ENCODE assay signal across 14 mouse cellular contexts in the genomic region with DNA sequence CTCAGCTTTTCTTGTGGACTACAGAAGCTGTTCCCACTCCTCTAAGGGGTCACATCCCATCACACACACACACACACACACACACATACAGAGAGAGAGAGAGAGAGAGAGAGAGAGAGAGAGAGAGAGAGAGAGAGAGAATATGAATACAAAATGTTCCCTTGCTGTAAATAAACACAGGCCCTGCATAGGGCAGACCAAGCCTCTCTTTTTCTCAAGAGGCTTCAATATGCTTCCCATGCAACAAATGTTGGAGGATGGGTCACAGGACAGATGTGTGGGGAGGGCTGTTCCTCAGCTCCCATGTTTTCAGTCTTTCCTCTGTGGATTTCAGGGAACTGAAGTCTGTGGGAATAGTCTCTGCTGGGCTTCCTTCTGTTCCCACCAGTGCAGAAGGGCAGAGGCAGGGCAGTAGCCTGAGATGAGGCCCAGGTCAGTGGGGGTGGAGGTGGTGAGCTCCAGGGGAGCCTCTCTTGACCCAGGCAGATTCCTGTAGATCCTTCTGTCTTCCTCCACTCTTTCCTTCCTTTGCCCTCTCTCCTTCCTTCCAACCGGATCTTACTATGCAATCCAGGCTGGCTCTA.
A peak's percentile ranks its signal among the peaks of the same experiment; 100 is the strongest.
DNase-seq lines count a peak whose midpoint lies in the region; ATAC-seq and TF ChIP-seq lines count a peak whose summit lies in the region.
"Had no signal": no experiment of that assay in that cellular context is flagged by ENCODE, and none has a peak within 500 bp of the region (broad histone marks: within the 10 kb centered on the region; RNA-seq: fewer than 3 reads in every experiment).

No protein-coding gene starts in this region.

- no peaks in the 10 kb centered on the region for H3K9me3 ChIP-seq in intestine, embryonic 15.5 days
- H3K9me3 ChIP-seq in intestine, postnatal 0 days (ENCODE audit: control insufficient read depth), result no peaks in the 10 kb centered on the region
- no peaks in the 10 kb centered on the region for H3K9me3 ChIP-seq in liver, postnatal 0 days (ENCODE audit: low read length)
- no peaks in the 10 kb centered on the region for H3K9me3 ChIP-seq in heart, embryonic 15.5 days (replicated peaks)
- no peaks in the 10 kb centered on the region for H3K9me3 ChIP-seq in stomach, postnatal 0 days (ENCODE audit: control insufficient read depth, low read length)
- H3K9me3 ChIP-seq: limb, embryonic 10.5 days; megakaryocyte, embryonic 14.5 days; neural tube, embryonic 13.5 days had no signal

- no peaks in the 10 kb centered on the region for H3K27me3 ChIP-seq in intestine, embryonic 15.5 days (replicated peaks)
- H3K27me3 ChIP-seq in intestine, postnatal 0 days (replicated peaks; ENCODE audit: control insufficient read depth, insufficient read depth, low read length), result no peaks in the 10 kb centered on the region
- H3K27me3 ChIP-seq in liver, postnatal 0 days (ENCODE audit: insufficient read depth, low read length), result no peaks in the 10 kb centered on the region
- H3K27me3 ChIP-seq in heart, embryonic 15.5 days, result no peaks in the 10 kb centered on the region
- no peaks in the 10 kb centered on the region for H3K27me3 ChIP-seq in stomach, postnatal 0 days (ENCODE audit: control insufficient read depth, insufficient read depth, low read length)
- H3K27me3 ChIP-seq: neural tube, embryonic 13.5 days had no signal

- no peak for TF ChIP-seq CTCF in intestine, postnatal 0 days (IDR thresholded peaks at IDR 0.05; ENCODE audit: low read depth)
- no peak for TF ChIP-seq CTCF in liver, postnatal 0 days (IDR thresholded peaks at IDR 0.05; ENCODE audit: low read depth)
- TF ChIP-seq CTCF in stomach, postnatal 0 days (IDR thresholded peaks at IDR 0.05; ENCODE audit: low read depth), result no peak

- no peak for DNase-seq in liver, postnatal 0 days
- DNase-seq in liver, result no peak
- no peak for DNase-seq in stomach, postnatal 0 days (ENCODE audit: low spot score)
- DNase-seq in lung, postnatal 10 days, result no peak
- DNase-seq: cerebellum, adult 18-20 months; thymus, adult 2 months had no signal

- H3K36me3 ChIP-seq in intestine, embryonic 15.5 days, result no peaks in the 10 kb centered on the region
- no peaks in the 10 kb centered on the region for H3K36me3 ChIP-seq in intestine, postnatal 0 days (ENCODE audit: control insufficient read depth, insufficient read depth)
- H3K36me3 ChIP-seq in liver, postnatal 0 days (replicated peaks; ENCODE audit: insufficient read depth, low read length), result 0 out of 2 replicates have a peak, but pooled peaks cover 2% of the 10 kb centered on the region
- no peaks in the 10 kb centered on the region for H3K36me3 ChIP-seq in heart, embryonic 15.5 days
- H3K36me3 ChIP-seq in stomach, postnatal 0 days (ENCODE audit: control insufficient read depth, insufficient read depth, low read length), result no peaks in the 10 kb centered on the region
- H3K36me3 ChIP-seq: limb, embryonic 10.5 days had no signal

- H3K9ac ChIP-seq in intestine, embryonic 15.5 days, result no peak overlapping the region
- H3K9ac ChIP-seq in intestine, postnatal 0 days (ENCODE audit: low read depth, low read length), result no peak overlapping the region
- H3K9ac ChIP-seq in liver, postnatal 0 days (replicated peaks), result no peak overlapping the region
- H3K9ac ChIP-seq in heart, embryonic 15.5 days, result no peak overlapping the region
- no peak overlapping the region for H3K9ac ChIP-seq in stomach, postnatal 0 days (ENCODE audit: low read length)
- H3K9ac ChIP-seq: neural tube, embryonic 13.5 days had no signal

- H3K4me3 ChIP-seq in intestine, embryonic 15.5 days (replicated peaks), result no peak overlapping the region
- H3K4me3 ChIP-seq in intestine, postnatal 0 days (ENCODE audit: low read depth, low read length), result no peak overlapping the region
- no peak overlapping the region for H3K4me3 ChIP-seq in liver, postnatal 0 days (ENCODE audit: low read depth, low read length)
- no peak overlapping the region for H3K4me3 ChIP-seq in heart, embryonic 15.5 days
- no peak overlapping the region for H3K4me3 ChIP-seq in stomach, postnatal 0 days (ENCODE audit: low read depth, low read length)
- H3K4me3 ChIP-seq: limb, embryonic 10.5 days; megakaryocyte, embryonic 14.5 days; neural tube, embryonic 13.5 days had no signal

- H3K27ac ChIP-seq in intestine, embryonic 15.5 days, result peak overlapping the region; percentile 45; the same call in 1 of the 2 replicates
- H3K27ac ChIP-seq in intestine, postnatal 0 days (ENCODE audit: low read depth, low read length), result no peak overlapping the region
- peak overlapping the region; percentile 23; the same call in 1 of the 2 replicates for H3K27ac ChIP-seq in liver, postnatal 0 days (ENCODE audit: low read depth)
- H3K27ac ChIP-seq in heart, embryonic 15.5 days, result peak overlapping the region; percentile 75
- peak overlapping the region; percentile 74 for H3K27ac ChIP-seq in stomach, postnatal 0 days (replicated peaks)
- H3K27ac ChIP-seq: limb, embryonic 10.5 days had no signal

- no peak for TF ChIP-seq EP300 in liver, postnatal 0 days (IDR thresholded peaks at IDR 0.05; ENCODE audit: low read depth)
- TF ChIP-seq EP300 in stomach, postnatal 0 days (optimal IDR thresholded peaks at IDR 0.05), result no peak

- H3K4me1 ChIP-seq in intestine, embryonic 15.5 days (replicated peaks), result 0 out of 2 replicates have a peak, but pooled peaks cover 20% of the 10 kb centered on the region
- no peaks in the 10 kb centered on the region for H3K4me1 ChIP-seq in intestine, postnatal 0 days (replicated peaks; ENCODE audit: control insufficient read depth, insufficient read depth, low read length)
- H3K4me1 ChIP-seq in liver, postnatal 0 days (ENCODE audit: insufficient read depth), result peaks cover 32% of the 10 kb centered on the region
- H3K4me1 ChIP-seq in heart, embryonic 15.5 days (replicated peaks), result peaks cover 39% of the 10 kb centered on the region
- no peaks in the 10 kb centered on the region for H3K4me1 ChIP-seq in stomach, postnatal 0 days (replicated peaks; ENCODE audit: control insufficient read depth, insufficient read depth)
- H3K4me1 ChIP-seq: neural tube, embryonic 13.5 days had no signal

- WGBS in intestine, embryonic 15.5 days, result 60% methylated on average over 1 of the region's 1 CpGs
- WGBS in intestine, postnatal 0 days, result 63% methylated on average over 1 of the region's 1 CpGs
- WGBS in liver, postnatal 0 days (ENCODE audit: insufficient replicate concordance), result 64% methylated on average over 1 of the region's 1 CpGs
- 50% methylated on average over 1 of the region's 1 CpGs for WGBS in heart, embryonic 15.5 days
- 67% methylated on average over 1 of the region's 1 CpGs for WGBS in stomach, postnatal 0 days

- ATAC-seq in intestine, embryonic 15.5 days, result peak; percentile 46; the same call in 1 of the 2 replicates
- no peak for ATAC-seq in intestine, postnatal 0 days
- no peak for ATAC-seq in liver, postnatal 0 days
- ATAC-seq in heart, embryonic 15.5 days (replicated peaks; ENCODE audit: insufficient number of reproducible peaks, insufficient read depth, low FRiP score, low read depth), result no peak
- ATAC-seq in stomach, postnatal 0 days (ENCODE audit: low FRiP score, low TSS enrichment), result no peak; the same call in 1 of the 2 replicates
- ATAC-seq: activated CD4-positive, CD25-positive, alpha-beta regulatory T cell, adult 4 months; forebrain, embryonic 16.5 days had no signal

- H3K4me2 ChIP-seq in intestine, embryonic 15.5 days (replicated peaks), result no peak overlapping the region
- no peak overlapping the region for H3K4me2 ChIP-seq in intestine, postnatal 0 days (replicated peaks; ENCODE audit: low read depth)
- H3K4me2 ChIP-seq in liver, postnatal 0 days (ENCODE audit: low read depth, low read length), result no peak overlapping the region
- H3K4me2 ChIP-seq in heart, embryonic 15.5 days, result no peak overlapping the region
- no peak overlapping the region for H3K4me2 ChIP-seq in stomach, postnatal 0 days (replicated peaks; ENCODE audit: low read depth)
- H3K4me2 ChIP-seq: neural tube, embryonic 13.5 days had no signal
